Mouse (Mus musculus) limb, embryonic 15.5 days (tissue): ENCODE results near the gene Tpbpb. TPM values are rescaled to one million over a fixed set of nuclear protein-coding genes. Genes with fewer than 3 reads are reported as not detected.
"Not testable (repeated sequence)": the region's sequence is repeated elsewhere in the genome, so short reads cannot be mapped to it uniquely, and the experiment has no call there.

Source experiments
- ATAC-seq: fragments of 200-750 bp; cut with Nextera tagmentation; 2 replicates; pipeline ENCODE4 v1.8.0; 2017; ENCODE audit warnings: low read depth, moderate TSS enrichment; ENCODE audit not compliant: insufficient number of reproducible peaks, low FRiP score, low TSS enrichment
- H3K27ac ChIP-seq: fragments of 300-500 bp; sonication (generic); 2 replicates; pipeline ENCODE4 v1.5.1; 2015; ENCODE audit warnings: moderate library complexity, mild to moderate bottlenecking, inconsistent platforms
- H3K27me3 ChIP-seq: fragments of 300-500 bp; sonication (generic); 2 replicates; pipeline ENCODE4 v1.6.1; 2015; ENCODE audit warnings: inconsistent platforms
- H3K36me3 ChIP-seq: fragments of 300-500 bp; sonication (generic); 2 replicates; pipeline ENCODE4 v1.6.1; 2015; ENCODE audit warnings: inconsistent platforms
- H3K4me1 ChIP-seq: fragments of 300-500 bp; sonication (generic); 2 replicates; pipeline ENCODE4 v1.6.1; 2015; ENCODE audit warnings: inconsistent platforms
- H3K4me2 ChIP-seq: fragments of 300-500 bp; sonication (generic); 2 replicates; pipeline ENCODE4 v1.6.1; 2015; ENCODE audit warnings: mild to moderate bottlenecking, inconsistent platforms
- H3K4me3 ChIP-seq: fragments of 300-500 bp; sonication (generic); 2 replicates; pipeline ENCODE4 v1.5.1; 2015; ENCODE audit warnings: mild to moderate bottlenecking, inconsistent platforms
- H3K9ac ChIP-seq: fragments of 300-500 bp; sonication (generic); 2 replicates; pipeline ENCODE4 v1.6.1; 2015; ENCODE audit warnings: inconsistent platforms
- H3K9me3 ChIP-seq: fragments of 300-500 bp; sonication (generic); 2 replicates; pipeline ENCODE4 v1.6.1; 2016; ENCODE audit warnings: inconsistent platforms
- WGBS: fragments of 180-500 bp; shearing (Covaris S2); methylation state at CpG from one replicate; pipeline ENCODE4 v1.1.7; 2015; 5-methylcytosine and 5-hydroxymethylcytosine counted together
- polyA plus RNA-seq: library from polyadenylated mRNA; unstranded; fragments of >200 nt; fragmentation: Nextera tagmentation; extraction: Ambion mirVana; gene quantifications from 2 replicates; pipeline ENCODE4 v1.2.1, GENCODE M21; 2015

Gene Tpbpb
- not detected in 2 replicates for polyA plus RNA-seq

- not testable (repeated sequence) for H3K36me3 ChIP-seq, H3K27ac ChIP-seq, H3K4me1 ChIP-seq, H3K9me3 ChIP-seq, ATAC-seq, H3K4me2 ChIP-seq, H3K4me3 ChIP-seq, H3K9ac ChIP-seq, H3K27me3 ChIP-seq
- WGBS, result 91% methylated on average over 2 of the region's 2 CpGs
These were observed at the start of gene Tpbpb for GRCm38 (mm10) chr13:60904780-60905179. Gene Tpbpb, minus strand, starts transcription at chr13:60904880.

- not testable (repeated sequence) for H3K9ac ChIP-seq, H3K36me3 ChIP-seq, H3K4me2 ChIP-seq, H3K4me1 ChIP-seq, ATAC-seq, H3K27ac ChIP-seq, H3K4me3 ChIP-seq, H3K9me3 ChIP-seq, H3K27me3 ChIP-seq
- 76% methylated on average over 3 of the region's 3 CpGs for WGBS
These were observed 37.2 kb upstream of the Tpbpb start, which contains the start of gene Tpbpa for GRCm38 (mm10) chr13:60941884-60942283. Gene Tpbpa, minus strand, starts transcription at chr13:60941984.

DNA sequence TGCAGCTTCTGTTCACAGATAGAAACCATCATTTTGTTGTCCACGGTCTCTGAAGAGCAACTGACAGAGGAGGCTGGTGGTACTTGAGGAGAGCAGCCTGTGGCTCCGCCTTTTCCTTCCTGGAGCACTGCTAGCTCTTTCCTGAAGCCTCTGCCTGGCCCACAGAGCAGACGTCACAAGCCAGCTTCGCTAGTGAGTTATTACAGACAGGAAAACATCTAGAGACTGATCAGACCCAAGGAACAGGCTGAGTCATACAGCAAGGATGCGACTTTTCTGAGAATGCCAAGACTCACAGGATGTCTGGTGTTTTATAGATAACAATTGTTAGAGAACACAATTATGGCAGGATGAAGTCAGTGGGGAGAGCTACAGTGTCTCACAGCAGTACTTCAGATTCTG is 31.8 kb upstream of the Tpbpb start, which contains the start of the genes Gm49391 and Ctla2a:
Gene Gm49391, minus strand, starts transcription at position 72 of the 402 bp plus-strand sequence.
Gene Ctla2a, minus strand, starts transcription at position 126 of the 402 bp plus-strand sequence.
- Histone ChIP-seq H3K9me3 (no peaks in the 10 kb centered on the region), H3K4me1 (no peaks in the 10 kb centered on the region), H3K9ac (no peak within 1 kb of the TSS), H3K36me3 (no peaks in the 10 kb centered on the region), H3K27ac (no peak within 1 kb of the TSS), H3K4me3 (no peak within 1 kb of the TSS), H3K4me2 (no peak within 1 kb of the TSS), H3K27me3 (no peaks in the 10 kb centered on the region)
- peak; percentile 52; the same call in 1 of the 2 replicates for ATAC-seq
- 51% methylated on average over 5 of the region's 5 CpGs for WGBS

DNA sequence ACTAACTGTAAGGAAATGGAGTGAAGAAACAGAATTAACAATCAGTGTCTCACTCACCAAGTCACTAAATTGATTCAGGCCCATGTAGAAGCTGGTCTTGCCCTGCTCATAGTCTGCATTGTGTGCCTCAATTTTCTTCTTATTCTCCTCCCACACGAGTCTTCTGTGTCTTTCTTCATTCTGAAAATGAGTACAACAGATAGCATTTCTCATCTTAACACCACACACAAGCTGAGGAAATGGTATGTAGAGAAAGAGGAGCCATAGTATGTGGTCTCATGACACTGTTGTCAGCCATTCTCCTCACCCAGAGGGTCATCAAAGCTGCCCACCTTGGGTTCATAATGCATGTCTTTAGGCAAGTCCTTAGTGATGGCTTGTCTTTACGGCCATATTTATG is 30.8 kb upstream of the Tpbpb start, which contains the start of gene Gm49393:
Gene Gm49393, minus strand, starts transcription at position 101 of the 400 bp plus-strand sequence.
- not testable (repeated sequence) for H3K4me1 ChIP-seq, ATAC-seq, H3K36me3 ChIP-seq, H3K27me3 ChIP-seq, H3K4me3 ChIP-seq, H3K9ac ChIP-seq, H3K27ac ChIP-seq, H3K9me3 ChIP-seq, H3K4me2 ChIP-seq
- 63% methylated on average over 2 of the region's 2 CpGs for WGBS

GRCm38 (mm10) chr13:60897328-60897727 is 7.4 kb downstream of the Tpbpb start, which contains the start of gene Ctla2b:
Gene Ctla2b, minus strand, starts transcription at chr13:60897447.
- Histone ChIP-seq H3K9ac (no peak within 1 kb of the TSS), H3K4me1 (no peaks in the 10 kb centered on the region), H3K9me3 (no peaks in the 10 kb centered on the region), H3K27ac (no peak within 1 kb of the TSS), H3K4me2 (no peak within 1 kb of the TSS), H3K4me3 (no peak within 1 kb of the TSS), H3K27me3 (no peaks in the 10 kb centered on the region), H3K36me3 (no peaks in the 10 kb centered on the region)
- no peak for ATAC-seq
- WGBS, result 52% methylated on average over 3 of the region's 3 CpGs

DNA sequence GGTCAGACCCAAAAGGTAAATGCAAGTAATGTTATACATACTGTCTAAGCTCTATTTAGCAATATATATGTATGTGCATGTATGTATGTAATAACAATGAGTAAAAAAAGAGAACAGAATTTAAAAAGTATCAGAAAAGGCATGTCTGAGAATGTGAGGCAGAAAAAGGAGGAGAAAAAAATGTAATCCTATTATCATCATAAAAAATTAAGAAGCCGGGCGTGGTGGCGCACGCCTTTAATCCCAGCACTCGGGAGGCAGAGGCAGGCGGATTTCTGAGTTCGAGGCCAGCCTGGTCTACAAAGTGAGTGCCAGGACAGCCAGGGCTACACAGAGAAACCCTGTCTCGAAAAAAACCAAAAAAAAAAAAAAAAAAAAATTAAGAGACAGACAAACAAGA is 7.9 kb downstream of the Tpbpb start, which contains the start of gene Gm49392:
Gene Gm49392, minus strand, starts transcription at position 101 of the 400 bp plus-strand sequence.
- not testable (repeated sequence) for H3K4me1 ChIP-seq, H3K27ac ChIP-seq, ATAC-seq, H3K36me3 ChIP-seq, H3K4me3 ChIP-seq, H3K9me3 ChIP-seq, H3K27me3 ChIP-seq, H3K9ac ChIP-seq, H3K4me2 ChIP-seq
- WGBS, result 83% methylated on average over 8 of the region's 8 CpGs

DNA sequence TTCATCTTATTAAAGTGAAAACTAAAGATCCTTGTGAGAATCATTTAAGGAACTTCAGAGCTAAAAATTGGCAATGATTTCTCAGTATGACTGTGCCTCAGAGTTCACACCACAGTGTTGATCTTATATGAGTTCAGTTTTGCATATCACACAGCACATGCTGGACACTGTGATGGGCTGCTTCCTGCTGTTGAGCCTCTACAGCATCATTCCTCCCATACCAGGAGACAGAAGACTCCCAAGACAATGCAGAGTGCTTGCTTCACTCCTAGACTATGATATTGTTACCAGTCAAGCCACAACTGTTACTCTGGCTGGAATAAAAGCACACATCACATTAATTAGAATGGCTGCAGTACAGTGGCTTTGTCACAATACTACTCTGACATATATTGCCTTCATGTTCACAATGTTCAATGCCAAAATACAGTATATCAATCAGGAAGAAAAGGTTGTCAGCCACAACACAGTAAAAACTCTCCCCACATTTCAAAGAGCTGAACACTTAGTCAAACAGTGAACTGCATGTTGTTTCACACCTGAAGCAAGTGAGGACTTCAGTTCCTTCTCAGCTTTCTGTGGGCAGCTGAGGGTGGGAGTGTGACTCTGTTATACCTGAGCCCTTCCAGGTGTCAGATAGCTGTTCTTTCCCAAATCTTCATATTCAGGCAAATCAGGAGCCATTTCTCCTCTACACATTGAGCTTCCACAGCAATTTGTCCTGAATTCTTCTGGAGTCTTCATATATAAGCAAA is 9.1 kb downstream of the Tpbpb start:
- H3K27me3 ChIP-seq, result no peaks in the 10 kb centered on the region

DNA sequence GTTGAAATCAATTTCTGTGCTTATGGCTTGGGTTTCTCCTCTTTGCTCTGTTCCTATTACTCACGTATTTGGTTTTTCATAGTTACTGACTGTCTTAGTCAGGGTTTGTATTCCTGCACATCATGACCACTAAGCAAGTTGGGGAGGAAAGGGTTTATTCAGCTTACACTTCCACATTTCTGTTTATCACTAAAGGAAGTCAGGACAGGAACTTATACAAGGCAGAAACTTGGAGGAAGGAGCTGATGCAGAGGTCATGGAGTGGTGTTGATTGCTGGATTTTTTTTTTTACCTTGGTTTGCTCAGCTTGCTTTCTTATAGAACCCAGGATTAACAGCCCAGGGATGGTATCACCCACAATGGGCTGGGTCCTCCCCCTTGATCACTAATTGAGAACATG is 12.4 kb downstream of the Tpbpb start:
- Histone ChIP-seq H3K9me3 (no peaks in the 10 kb centered on the region), H3K9ac (no peak overlapping the region), H3K27me3 (no peaks in the 10 kb centered on the region), H3K4me2 (no peak overlapping the region), H3K4me1 (no peaks in the 10 kb centered on the region), H3K36me3 (no peaks in the 10 kb centered on the region), H3K4me3 (no peak overlapping the region), H3K27ac (no peak overlapping the region)
- 68% methylated on average over 1 of the region's 1 CpGs for WGBS
- ATAC-seq, result no peak

More for the DNA sequence above, 9.1 kb downstream of the Tpbpb start:
- Histone ChIP-seq H3K9ac (no peak overlapping the region), H3K36me3 (no peaks in the 10 kb centered on the region), H3K27ac (no peak overlapping the region), H3K4me3 (no peak overlapping the region), H3K4me1 (no peaks in the 10 kb centered on the region), H3K4me2 (no peak overlapping the region), H3K9me3 (no peaks in the 10 kb centered on the region)
- no peak for ATAC-seq

DNA sequence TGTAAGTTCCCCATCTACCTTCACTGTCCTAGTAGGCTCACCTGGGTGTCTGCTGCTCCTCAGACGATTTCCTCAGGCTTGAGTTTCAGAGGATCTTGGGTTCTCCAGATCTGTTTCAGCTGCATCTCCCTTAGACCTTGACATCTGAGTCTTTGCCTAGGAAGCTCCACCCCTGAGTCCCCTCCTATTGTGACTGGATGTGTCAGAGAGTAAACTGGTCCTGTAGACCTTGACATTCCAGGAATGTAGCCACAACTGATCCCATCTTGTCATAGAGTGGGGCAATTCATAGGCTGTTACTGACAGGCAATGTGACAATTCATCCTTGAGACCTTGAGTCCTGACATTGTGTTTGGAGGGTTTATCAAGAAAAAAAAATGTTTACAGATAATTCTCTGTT is 40.4 kb downstream of the Tpbpb start, which contains the start of gene 4930486L24Rik:
Gene 4930486L24Rik, minus strand, starts transcription at position 195 of the 400 bp plus-strand sequence.
- ATAC-seq, result no peak
- H3K27ac ChIP-seq, result no peak within 1 kb of the TSS
- no peaks in the 10 kb centered on the region for H3K27me3 ChIP-seq
- H3K4me1 ChIP-seq, result no peaks in the 10 kb centered on the region
- 76% methylated on average over 1 of the region's 1 CpGs for WGBS
- H3K4me2 ChIP-seq, result no peak within 1 kb of the TSS
- H3K9ac ChIP-seq, result no peak within 1 kb of the TSS
- H3K4me3 ChIP-seq, result no peak within 1 kb of the TSS
- H3K9me3 ChIP-seq, result no peaks in the 10 kb centered on the region
- H3K36me3 ChIP-seq, result no peaks in the 10 kb centered on the region

Other genes starting within 250 kb of the Tpbpb start
- not detected in 2 replicates for gene BC051665, start 118.5 kb downstream of the Tpbpb start, polyA plus RNA-seq
- gene Ctsll3, start 102.0 kb downstream of the Tpbpb start, polyA plus RNA-seq, result 1.3 and 1.4 TPM in 2 replicates
- 0.23 and 0.36 TPM in 2 replicates for gene 4930486L24Rik, start 40.4 kb downstream of the Tpbpb start, polyA plus RNA-seq
- not detected in 2 replicates for gene Gm49392, start 8.0 kb downstream of the Tpbpb start, polyA plus RNA-seq
- 4.1 and 5.5 TPM in 2 replicates for gene Ctla2b, start 7.4 kb downstream of the Tpbpb start, polyA plus RNA-seq
- not detected in 2 replicates for gene Gm49393, start 30.7 kb upstream of the Tpbpb start, polyA plus RNA-seq
- gene Gm49391, start 31.7 kb upstream of the Tpbpb start, polyA plus RNA-seq, result 2.1 and 2.9 TPM in 2 replicates
- 29.7 and 31.1 TPM in 2 replicates for gene Ctla2a, start 31.7 kb upstream of the Tpbpb start, polyA plus RNA-seq
- gene Tpbpa, start 37.1 kb upstream of the Tpbpb start, polyA plus RNA-seq, result not detected in 2 replicates
- not detected in 2 replicates for gene Ctsj, start 101.1 kb upstream of the Tpbpb start, polyA plus RNA-seq
- gene Ctsq, start 135.8 kb upstream of the Tpbpb start, polyA plus RNA-seq, result not detected in 2 replicates